Mouse (Mus musculus) heart, embryonic 15.5 days (tissue): ENCODE measurements at regions not wholly inside any gene's neighbourhood (a gene's known extent, or its start where the extent isn't known, plus 50 kb on each side); places are given as distances from the start of the nearest gene placed in this dataset.

Source experiments
- ATAC-seq: fragments of 200-750 bp; cut with Nextera tagmentation; replicated peaks from 2 replicates; pipeline ENCODE4 v1.8.0; 2017; ENCODE audit warnings: low read depth, moderate TSS enrichment; ENCODE audit not compliant: insufficient number of reproducible peaks, insufficient read depth, low FRiP score
- H3K27ac ChIP-seq: fragments of 300-500 bp; sonication (generic); 2 replicates; pipeline ENCODE4 v1.5.1; 2015; ENCODE audit warnings: mild to moderate bottlenecking, inconsistent platforms
- H3K27me3 ChIP-seq: fragments of 300-500 bp; sonication (generic); 2 replicates; pipeline ENCODE4 v1.6.1; 2015; ENCODE audit warnings: inconsistent platforms
- H3K36me3 ChIP-seq: fragments of 300-500 bp; sonication (generic); 2 replicates; pipeline ENCODE4 v1.6.1; 2015; ENCODE audit warnings: mild to moderate bottlenecking, inconsistent platforms
- H3K4me1 ChIP-seq: fragments of 300-500 bp; sonication (generic); replicated peaks from 2 replicates; pipeline ENCODE4 v1.6.1; 2015; ENCODE audit warnings: inconsistent platforms
- H3K4me2 ChIP-seq: fragments of 300-500 bp; sonication (generic); 2 replicates; pipeline ENCODE4 v1.6.1; 2015; ENCODE audit warnings: inconsistent platforms, mild to moderate bottlenecking, moderate library complexity
- H3K4me3 ChIP-seq: fragments of 300-500 bp; sonication (generic); 2 replicates; pipeline ENCODE4 v1.5.1; 2015; ENCODE audit warnings: mild to moderate bottlenecking, inconsistent platforms
- H3K9ac ChIP-seq: fragments of 300-500 bp; sonication (generic); 2 replicates; pipeline ENCODE4 v1.6.1; 2015; ENCODE audit warnings: mild to moderate bottlenecking, inconsistent platforms
- H3K9me3 ChIP-seq: fragments of 300-500 bp; sonication (generic); replicated peaks from 2 replicates; pipeline ENCODE4 v1.6.1; 2016; ENCODE audit warnings: inconsistent platforms
- WGBS: fragments of 180-500 bp; shearing (Covaris S2); methylation state at CpG from one replicate; pipeline ENCODE4 v1.1.7; 2015; ENCODE audit warnings: mixed read lengths; 5-methylcytosine and 5-hydroxymethylcytosine counted together

DNA sequence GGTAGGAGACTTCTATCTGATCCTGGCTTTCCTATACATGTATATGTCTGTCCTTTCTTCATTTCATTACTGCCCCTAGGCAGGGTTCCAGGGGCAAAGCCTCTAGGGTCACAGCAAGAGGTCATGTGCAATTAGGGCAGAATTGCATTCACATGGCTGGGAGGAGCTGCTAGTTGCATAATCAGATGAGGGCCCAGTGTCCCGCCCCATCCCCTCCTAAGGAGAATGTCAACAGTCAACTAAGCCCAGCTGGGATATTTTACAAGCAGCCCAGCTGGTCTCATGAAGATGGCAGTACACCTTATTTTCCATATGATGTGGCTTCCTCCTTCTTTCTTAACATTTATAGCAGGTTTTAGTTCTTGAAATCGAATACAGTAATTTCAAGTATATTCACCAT lies 273.3 kb upstream of the Irx5 start:
- Histone ChIP-seq H3K9ac (no peak overlapping the region), H3K27ac (no peak overlapping the region), H3K9me3 (no peaks in the 10 kb centered on the region), H3K4me2 (no peak overlapping the region), H3K4me3 (no peak overlapping the region), H3K4me1 (no peaks in the 10 kb centered on the region), H3K36me3 (no peaks in the 10 kb centered on the region), H3K27me3 (no peaks in the 10 kb centered on the region)
- no peak for ATAC-seq
- WGBS: 69% methylated on average over 2 of the region's 2 CpGs

DNA sequence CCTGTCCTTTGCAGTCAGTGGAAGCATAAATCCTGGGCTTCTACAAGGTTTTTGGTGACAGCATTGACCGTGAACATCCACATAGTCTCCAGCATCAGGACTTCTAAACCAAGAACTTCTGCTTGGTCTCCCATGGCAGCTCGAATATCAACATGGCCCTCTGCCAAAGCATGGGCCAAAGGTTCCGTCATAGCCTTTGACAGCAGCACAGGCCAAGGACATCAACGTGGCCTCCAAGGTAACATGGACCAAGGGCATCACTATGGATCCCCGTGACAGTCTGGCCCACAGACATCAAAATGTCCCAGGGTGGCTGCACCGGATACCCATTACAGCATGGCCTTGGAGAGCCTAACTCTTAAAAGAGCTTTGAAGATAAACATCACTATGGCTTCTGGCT lies 275.5 kb upstream of the Irx5 start:
- ATAC-seq: no peak
- Histone ChIP-seq H3K27ac (no peak overlapping the region), H3K4me3 (no peak overlapping the region), H3K9ac (no peak overlapping the region), H3K4me1 (no peaks in the 10 kb centered on the region), H3K27me3 (no peaks in the 10 kb centered on the region), H3K36me3 (no peaks in the 10 kb centered on the region), H3K9me3 (no peaks in the 10 kb centered on the region), H3K4me2 (no peak overlapping the region)
- 71% methylated on average over 6 of the region's 6 CpGs for WGBS

DNA sequence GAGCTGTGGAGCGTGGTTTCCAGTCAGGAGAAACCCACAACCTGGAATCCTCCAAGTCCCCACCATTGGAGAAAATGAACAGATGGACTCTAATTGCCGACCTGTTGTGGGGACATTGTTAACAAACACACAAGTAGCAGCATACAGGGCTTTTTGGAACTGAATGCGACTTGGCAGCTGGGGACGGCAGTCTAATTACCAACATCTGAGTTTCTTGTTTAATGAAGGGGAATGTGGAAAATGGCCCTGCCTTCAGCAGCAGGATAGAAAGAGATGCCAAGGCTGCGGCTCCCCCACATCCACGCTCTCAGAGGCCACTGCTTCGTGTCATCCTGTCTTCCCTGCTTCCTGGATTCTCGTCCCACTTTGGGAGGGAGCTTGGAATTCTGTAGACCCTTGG lies 276.6 kb upstream of the Irx5 start:
- Histone ChIP-seq H3K4me1 (no peaks in the 10 kb centered on the region), H3K27ac (no peak overlapping the region)
- 82% methylated on average over 8 of the region's 8 CpGs for WGBS

DNA sequence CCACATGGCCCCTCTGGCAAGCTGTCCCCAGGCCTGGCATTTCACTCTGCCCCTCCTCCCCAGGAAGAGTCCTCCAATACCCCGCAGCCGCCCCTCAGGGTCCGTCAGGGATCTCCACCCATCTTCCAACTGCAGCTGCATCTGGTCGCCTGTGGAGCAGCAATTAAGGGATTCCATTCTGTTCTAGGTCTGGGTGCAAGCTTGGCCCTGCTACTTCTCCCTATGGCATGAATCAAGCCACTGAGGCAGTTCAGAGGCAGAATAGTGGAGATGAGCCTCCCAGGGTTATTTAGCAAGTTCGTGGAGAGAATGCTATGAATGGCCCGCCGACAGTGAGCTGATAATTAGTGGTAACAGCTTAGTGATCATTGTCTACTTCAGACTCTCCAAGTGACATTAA lies 275.7 kb upstream of the Irx3 start:
- Histone ChIP-seq H3K4me3 (no peak overlapping the region), H3K4me2 (no peak overlapping the region), H3K27me3 (peaks cover 6% of the 10 kb centered on the region), H3K9me3 (no peaks in the 10 kb centered on the region), H3K9ac (no peak overlapping the region), H3K36me3 (no peaks in the 10 kb centered on the region), H3K27ac (no peak overlapping the region), H3K4me1 (no peaks in the 10 kb centered on the region)
- WGBS: 52% methylated on average over 7 of the region's 7 CpGs
- no peak for ATAC-seq

More for the DNA sequence above, 276.6 kb upstream of the Irx5 start:
- no peak overlapping the region for H3K4me3 ChIP-seq
- no peak for ATAC-seq
- H3K9me3 ChIP-seq: no peaks in the 10 kb centered on the region
- no peaks in the 10 kb centered on the region for H3K36me3 ChIP-seq
- no peak overlapping the region for H3K4me2 ChIP-seq
- no peaks in the 10 kb centered on the region for H3K27me3 ChIP-seq
- no peak overlapping the region for H3K9ac ChIP-seq

DNA sequence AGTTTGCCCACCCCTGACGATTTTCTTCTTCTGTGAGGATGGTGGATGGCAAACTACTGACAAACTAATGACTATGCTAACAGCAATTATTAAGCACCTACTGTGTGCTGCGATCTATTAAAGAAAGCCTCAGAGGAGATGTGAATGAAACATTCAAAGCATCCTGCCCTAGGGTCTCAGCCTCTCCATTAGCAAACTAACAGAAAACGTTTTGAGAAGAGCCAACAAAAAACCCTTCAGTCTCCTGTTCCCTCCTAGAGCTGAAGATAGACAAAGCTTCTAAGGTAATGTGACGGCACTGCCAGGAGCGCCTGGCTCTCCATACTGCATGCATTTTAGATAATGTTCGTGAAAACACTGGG lies 270.4 kb upstream of the Irx3 start:
- Histone ChIP-seq H3K27me3 (peaks cover 48% of the 10 kb centered on the region), H3K9ac (no peak overlapping the region), H3K4me2 (no peak overlapping the region), H3K27ac (no peak overlapping the region), H3K9me3 (no peaks in the 10 kb centered on the region), H3K4me1 (no peaks in the 10 kb centered on the region), H3K36me3 (no peaks in the 10 kb centered on the region), H3K4me3 (no peak overlapping the region)
- WGBS: 28% methylated on average over 6 of the region's 6 CpGs
- ATAC-seq: no peak

DNA sequence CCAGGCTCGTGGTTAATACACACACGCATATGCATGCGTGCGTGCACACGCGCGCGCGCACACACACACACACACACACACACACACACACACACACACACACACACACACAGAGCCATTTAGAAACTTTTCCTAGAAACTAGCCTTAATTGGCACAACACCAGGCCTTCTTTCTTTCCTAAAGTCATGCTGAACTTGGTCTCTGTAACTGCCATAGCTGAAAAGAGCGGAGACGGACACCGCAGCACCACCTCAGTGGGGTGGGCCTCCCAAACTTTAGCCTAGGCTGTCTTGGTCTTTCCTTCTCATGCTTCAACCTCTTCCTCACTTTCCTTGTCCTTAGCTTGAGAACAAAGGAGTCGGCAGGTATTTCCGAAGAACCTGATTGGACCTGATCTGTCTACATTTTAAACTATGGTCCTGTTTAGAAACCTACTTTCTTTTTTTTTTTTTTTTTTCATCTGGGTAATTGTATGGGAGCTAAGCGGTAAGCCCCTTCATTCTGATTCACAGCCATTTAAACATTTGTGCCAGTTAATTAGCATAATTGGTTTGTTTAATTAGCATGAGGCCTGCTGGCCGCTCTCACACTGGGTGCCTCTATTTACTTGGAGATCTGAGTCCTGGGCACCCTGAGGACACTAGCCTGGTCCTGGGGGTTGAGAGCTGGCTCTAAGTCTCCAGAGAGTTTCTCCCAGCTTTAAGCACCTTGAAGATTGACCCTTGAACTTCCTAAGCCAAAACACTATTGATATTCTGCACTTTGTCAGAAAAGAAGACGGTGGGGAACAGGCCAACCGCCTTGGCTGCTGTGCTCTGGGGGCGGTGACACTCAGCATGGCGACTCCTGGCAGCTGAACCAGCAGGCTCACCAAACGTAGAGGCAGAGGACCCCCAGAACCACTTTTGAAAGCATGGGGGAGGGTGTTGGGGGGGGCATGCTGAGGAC lies 269.7 kb upstream of the Irx3 start:
- H3K4me3 ChIP-seq: no peak overlapping the region
- ATAC-seq: no peak
- 59% methylated on average over 21 of the region's 21 CpGs for WGBS
- peaks cover 48% of the 10 kb centered on the region for H3K27me3 ChIP-seq
- no peaks in the 10 kb centered on the region for H3K9me3 ChIP-seq
- no peaks in the 10 kb centered on the region for H3K4me1 ChIP-seq
- H3K4me2 ChIP-seq: no peak overlapping the region
- H3K27ac ChIP-seq: no peak overlapping the region
- no peaks in the 10 kb centered on the region for H3K36me3 ChIP-seq
- H3K9ac ChIP-seq: no peak overlapping the region

DNA sequence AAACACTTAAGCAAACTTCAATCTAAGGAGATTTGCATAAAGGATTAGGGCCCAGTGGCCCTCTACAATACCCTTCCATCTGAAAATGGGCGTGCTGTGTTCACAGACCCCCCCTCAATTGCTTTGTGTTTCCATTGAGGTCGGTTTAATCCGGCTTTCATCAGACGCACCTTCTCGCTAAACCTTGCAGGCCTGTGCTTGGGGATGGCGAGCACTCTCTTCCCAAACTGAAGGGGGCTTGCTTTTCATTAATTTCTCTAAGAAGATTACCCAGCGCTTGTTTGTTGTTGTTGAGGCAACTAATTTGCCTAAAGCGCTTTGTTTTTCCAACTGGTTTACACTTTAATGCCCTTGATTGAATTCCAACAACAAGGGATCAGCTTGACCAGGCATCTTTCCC lies 268.8 kb upstream of the Irx3 start:
- Histone ChIP-seq H3K4me2 (no peak overlapping the region), H3K9me3 (no peaks in the 10 kb centered on the region), H3K27me3 (peaks cover 48% of the 10 kb centered on the region), H3K4me1 (no peaks in the 10 kb centered on the region), H3K36me3 (no peaks in the 10 kb centered on the region), H3K27ac (no peak overlapping the region), H3K9ac (no peak overlapping the region), H3K4me3 (no peak overlapping the region)
- no peak for ATAC-seq
- WGBS: 54% methylated on average over 8 of the region's 8 CpGs

DNA sequence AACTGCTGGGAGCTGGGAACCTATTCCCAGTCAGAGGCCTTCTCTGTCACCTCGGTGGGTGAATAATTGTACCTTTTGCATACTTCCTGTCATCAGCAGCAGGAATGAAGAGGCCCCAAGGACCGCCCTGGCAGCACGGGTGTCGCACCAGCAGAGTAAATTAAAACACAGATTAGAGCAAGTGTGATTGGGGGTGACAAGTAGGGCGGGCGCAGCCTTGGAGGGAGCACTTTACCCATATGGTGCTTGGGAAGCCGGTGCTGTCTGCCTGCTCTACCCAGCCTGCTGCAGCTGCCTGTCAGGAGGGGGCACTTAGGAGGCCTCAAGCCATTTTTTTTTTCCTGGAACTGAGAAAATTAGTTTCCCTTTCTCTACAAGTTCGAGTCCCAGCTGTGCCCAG lies 264.6 kb upstream of the Irx3 start:
- Histone ChIP-seq H3K27ac (no peak overlapping the region), H3K36me3 (no peaks in the 10 kb centered on the region), H3K4me3 (no peak overlapping the region), H3K4me2 (no peak overlapping the region), H3K27me3 (peaks cover 55% of the 10 kb centered on the region), H3K9me3 (no peaks in the 10 kb centered on the region), H3K4me1 (no peaks in the 10 kb centered on the region), H3K9ac (no peak overlapping the region)
- no peak for ATAC-seq
- WGBS: 43% methylated on average over 8 of the region's 8 CpGs

DNA sequence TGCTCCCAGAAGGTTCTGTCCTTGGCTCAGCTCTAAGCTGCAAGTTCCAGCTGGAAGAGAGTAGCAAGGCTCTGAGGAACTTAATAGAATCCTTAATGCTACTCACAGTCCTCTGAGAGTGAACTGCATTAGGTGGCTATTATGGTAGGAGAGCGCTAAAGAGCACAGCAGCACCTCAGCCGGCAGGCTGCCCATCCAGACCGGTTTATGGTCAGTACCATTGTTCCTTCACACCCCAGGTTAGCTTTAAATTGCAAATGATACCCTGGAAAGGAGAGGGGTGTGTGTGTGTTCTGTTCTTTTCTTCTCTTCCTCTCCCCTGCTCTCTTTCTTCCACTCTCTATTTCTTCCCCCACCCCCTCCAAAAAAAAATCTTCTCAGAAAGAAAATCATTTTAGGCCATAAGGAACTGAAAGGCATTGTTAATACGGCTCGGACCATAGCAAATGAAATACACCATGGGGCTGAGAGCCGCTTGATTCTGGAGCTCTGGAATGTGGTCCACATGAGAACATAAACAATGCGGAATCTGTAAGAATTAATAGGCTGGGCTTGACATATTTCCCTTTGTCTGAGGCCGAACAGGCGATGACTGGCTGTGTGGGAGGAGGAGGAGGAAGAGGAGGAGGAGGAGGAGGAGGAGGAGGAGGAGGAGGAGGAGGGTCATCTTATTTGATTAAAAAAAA lies 263.8 kb upstream of the Irx3 start:
- Histone ChIP-seq H3K4me1 (no peaks in the 10 kb centered on the region), H3K27ac (no peak overlapping the region), H3K9me3 (no peaks in the 10 kb centered on the region), H3K9ac (no peak overlapping the region), H3K36me3 (no peaks in the 10 kb centered on the region), H3K4me2 (no peak overlapping the region), H3K4me3 (no peak overlapping the region), H3K27me3 (peaks cover 48% of the 10 kb centered on the region)
- WGBS: 24% methylated on average over 9 of the region's 9 CpGs
- ATAC-seq: no peak

DNA sequence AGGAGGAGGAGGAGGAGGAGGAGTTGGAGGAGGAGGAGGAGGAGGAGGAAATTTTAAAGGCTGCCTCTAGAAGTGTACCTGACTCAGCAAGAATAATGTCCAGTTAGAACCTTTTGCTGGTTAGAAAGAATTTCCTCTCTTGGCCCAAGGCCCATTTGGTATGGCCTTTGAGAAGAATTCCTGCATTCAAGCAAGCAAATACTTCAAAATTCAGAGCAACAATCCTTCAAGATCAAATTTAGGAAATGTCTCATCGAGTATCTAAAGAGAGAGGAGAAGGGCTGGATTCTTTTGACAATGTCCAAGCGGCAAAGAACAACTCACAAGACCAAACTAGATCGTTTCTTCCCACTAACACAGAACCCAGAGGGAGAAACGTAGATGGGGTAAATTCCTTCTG lies 263.1 kb upstream of the Irx3 start:
- Histone ChIP-seq H3K27ac (no peak overlapping the region), H3K27me3 (peaks cover 41% of the 10 kb centered on the region)
- no peak for ATAC-seq

DNA sequence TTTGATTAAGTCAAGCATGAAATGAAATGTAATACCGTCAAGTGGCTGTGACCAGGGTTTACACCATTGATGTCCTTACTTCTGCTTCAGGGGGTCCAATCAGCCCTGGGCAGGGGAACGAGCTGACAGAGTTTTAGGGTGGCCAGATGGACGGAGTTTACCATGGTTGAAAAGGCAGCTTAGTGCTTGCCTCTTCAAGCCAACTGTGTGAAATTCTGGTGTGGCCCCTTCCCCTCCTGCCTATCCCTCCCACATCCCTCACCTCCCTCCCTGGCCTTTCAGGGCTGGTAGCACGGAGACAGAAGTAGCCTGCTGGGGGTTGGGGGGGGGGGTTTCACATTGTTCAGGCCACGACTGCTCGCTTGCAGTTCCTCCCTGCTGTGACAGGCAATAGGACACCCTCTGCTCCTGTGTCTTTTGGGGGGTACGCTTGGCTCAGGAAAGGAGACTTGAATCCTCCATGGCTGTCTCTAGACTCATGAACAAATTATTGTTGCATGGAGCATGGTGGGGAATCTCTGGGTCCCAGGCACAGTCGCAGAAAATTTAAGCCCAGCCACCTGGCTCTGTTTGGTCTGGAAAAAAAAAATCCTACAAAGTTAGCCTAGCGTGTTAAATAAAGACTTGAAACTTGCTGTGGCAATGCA lies 262.4 kb upstream of the Irx3 start:
- Histone ChIP-seq H3K9ac (no peak overlapping the region), H3K4me2 (no peak overlapping the region), H3K36me3 (no peaks in the 10 kb centered on the region), H3K9me3 (no peaks in the 10 kb centered on the region), H3K4me1 (no peaks in the 10 kb centered on the region), H3K4me3 (no peak overlapping the region), H3K27me3 (peaks cover 38% of the 10 kb centered on the region), H3K27ac (no peak overlapping the region)
- ATAC-seq: no peak
- WGBS: 42% methylated on average over 9 of the region's 9 CpGs

More for the DNA sequence above, 263.1 kb upstream of the Irx3 start:
- no peak overlapping the region for H3K9ac ChIP-seq
- no peak overlapping the region for H3K4me3 ChIP-seq
- WGBS: 30% methylated on average over 4 of the region's 4 CpGs
- no peak overlapping the region for H3K4me2 ChIP-seq
- no peaks in the 10 kb centered on the region for H3K36me3 ChIP-seq
- no peaks in the 10 kb centered on the region for H3K9me3 ChIP-seq
- no peaks in the 10 kb centered on the region for H3K4me1 ChIP-seq
